Mouse (Mus musculus): ENCODE measurements around the gene Pfn4.
"Not testable (repeated sequence)": the region's sequence is repeated elsewhere in the genome, so short reads cannot be mapped to it uniquely, and the experiment has no call there.

The Pfn4 gene

GRCm38 (mm10) chr12:4784466-4784865 lies 15.6 kb downstream of the Pfn4 start:
- in situ Hi-C loops (cut with MboI, MseI) = no loop called here

- in situ Hi-C loops (cut with MboI, MseI) = not testable (repeated sequence)
These were observed 19.3 kb downstream of the Pfn4 start for GRCm38 (mm10) chr12:4788128-4788527.

- in situ Hi-C loops (cut with MboI, MseI) = no loop called here
These were observed 24.9 kb downstream of the Pfn4 start for GRCm38 (mm10) chr12:4793718-4794117.

GRCm38 (mm10) chr12:4797471-4797870 lies 28.6 kb downstream of the Pfn4 start:
- in situ Hi-C loops (cut with MboI, MseI) = not testable (repeated sequence)

GRCm38 (mm10) chr12:4811036-4811435 lies 42.2 kb downstream of the Pfn4 start:
- in situ Hi-C loops (cut with MboI, MseI) = no loop called here

GRCm38 (mm10) chr12:4811705-4812104 lies 42.9 kb downstream of the Pfn4 start:
- in situ Hi-C loops (cut with MboI, MseI) = no loop called here

GRCm38 (mm10) chr12:4813636-4814035 lies 44.8 kb downstream of the Pfn4 start:
- in situ Hi-C loops (cut with MboI, MseI) = no loop called here

GRCm38 (mm10) chr12:4816680-4817360 lies 48.0 kb downstream of the Pfn4 start:
- in situ Hi-C loops (cut with MboI, MseI) = no loop called here

- in situ Hi-C loops (cut with MboI, MseI) = no loop called here
These were observed 48.7 kb downstream of the Pfn4 start, which contains the start of gene Sf3b6 for GRCm38 (mm10) chr12:4817361-4818101. TSS of gene Sf3b6 (plus strand) at chr12:4817544.

GRCm38 (mm10) chr12:4827256-4827655 lies 58.4 kb downstream of the Pfn4 start:
- in situ Hi-C loops (cut with MboI, MseI) = no loop called here

Data from T-helper 2 cell (primary cell).